Mouse (Mus musculus): ENCODE data around the gene Klhl6.
"Not testable (repeated sequence)": the region's sequence is repeated elsewhere in the genome, so short reads cannot be mapped to it uniquely, and the experiment has no call there.

The Klhl6 gene

GRCm38 (mm10) chr16:19982537-19983257 lies at the start of gene Klhl6:
Klhl6 (minus strand) TSS chr16:19983037.
- no peak for DNase-seq

- not testable (repeated sequence) for DNase-seq
Observed at GRCm38 (mm10) chr16:20027241-20027640, 44.4 kb upstream of the Klhl6 start.

DNA sequence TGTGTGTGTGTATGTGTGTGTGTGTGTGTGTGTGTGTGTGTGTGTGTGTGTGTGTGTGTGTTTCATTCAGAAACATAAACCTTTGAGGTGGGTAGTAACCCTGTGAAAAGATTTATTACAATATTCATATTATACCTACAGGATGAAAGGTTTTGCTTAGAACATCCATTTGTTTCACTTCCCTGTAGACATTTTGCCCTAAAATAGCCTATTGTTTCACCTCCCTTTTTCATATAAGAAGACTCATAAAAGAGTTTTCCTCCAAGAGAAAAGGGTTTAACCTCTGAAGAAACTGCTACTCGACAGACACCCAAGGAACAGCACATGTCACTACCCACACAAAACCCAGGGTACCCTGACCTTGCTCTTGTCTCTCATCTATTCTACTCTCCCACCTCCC lies 40.0 kb upstream of the Klhl6 start:
- DNase-seq = no peak

GRCm38 (mm10) chr16:20021848-20022247 lies 39.0 kb upstream of the Klhl6 start:
- DNase-seq = no peak

DNA sequence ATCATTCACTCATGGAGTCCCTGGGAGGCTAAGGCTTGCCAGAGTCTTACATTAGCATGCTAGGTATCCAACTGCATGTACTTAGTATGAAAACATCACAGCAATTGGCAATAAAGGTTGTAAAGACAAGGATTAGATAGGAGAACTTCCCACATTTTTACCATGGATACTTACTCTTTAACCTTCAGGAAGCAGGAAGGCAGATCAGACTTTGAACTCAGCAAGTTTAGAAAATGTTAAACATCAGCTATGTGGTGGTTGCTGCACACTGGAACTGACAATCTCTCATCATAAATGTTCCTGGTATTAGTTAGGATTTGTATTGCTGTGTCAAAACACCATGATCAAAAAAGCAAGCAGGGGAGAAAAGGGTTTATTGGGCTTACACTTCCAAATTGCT lies 29.8 kb upstream of the Klhl6 start:
- no peak for DNase-seq

GRCm38 (mm10) chr16:20006066-20006465 lies 23.2 kb upstream of the Klhl6 start:
- no peak for DNase-seq

DNA sequence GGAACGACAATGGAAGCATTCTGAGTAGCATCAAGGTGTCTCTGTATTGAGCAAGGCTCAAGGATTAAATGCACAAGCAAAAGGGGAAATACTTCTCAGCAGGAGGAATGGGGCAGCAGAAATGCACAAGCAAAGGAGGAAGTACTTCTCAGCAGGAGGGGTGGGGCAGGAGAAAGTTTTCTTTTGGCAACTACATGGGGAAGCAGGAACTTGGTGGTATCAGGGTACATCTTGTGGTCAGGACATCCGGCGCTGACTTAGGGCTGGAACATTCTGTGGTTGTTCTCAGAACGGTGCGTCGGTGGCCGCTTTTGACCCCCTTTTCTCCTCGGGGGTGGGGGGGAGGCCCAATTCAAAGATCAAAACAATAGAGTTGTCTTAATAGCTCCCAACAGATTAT lies 17.4 kb upstream of the Klhl6 start:
- not testable (repeated sequence) for DNase-seq

- DNase-seq = no peak
Observed at GRCm38 (mm10) chr16:19997616-19998015, 14.8 kb upstream of the Klhl6 start.

GRCm38 (mm10) chr16:19996913-19997312 lies 14.1 kb upstream of the Klhl6 start:
- not testable (repeated sequence) for DNase-seq

- no peak for DNase-seq
Observed at GRCm38 (mm10) chr16:19995818-19996217, 13.0 kb upstream of the Klhl6 start.

DNA sequence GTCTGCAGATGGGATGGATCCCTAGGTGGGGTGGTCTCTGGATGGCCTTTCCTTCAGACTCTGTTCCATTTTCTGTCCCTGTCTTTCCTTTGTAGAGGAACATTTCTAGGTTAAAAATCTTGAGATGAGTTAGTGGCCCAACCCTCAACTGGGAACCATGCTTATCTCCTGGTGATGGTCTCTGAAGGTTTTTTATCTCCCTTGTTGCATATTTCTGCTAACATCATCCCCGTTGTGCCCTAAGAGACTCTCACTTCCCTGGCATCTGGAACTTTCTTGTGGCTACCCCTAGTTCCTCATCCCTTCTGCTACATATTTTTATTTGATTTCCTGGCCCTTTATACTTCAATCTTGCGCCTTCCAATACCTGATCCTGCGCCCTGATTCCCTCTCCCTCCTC lies 10.4 kb upstream of the Klhl6 start:
- DNase-seq = no peak

DNA sequence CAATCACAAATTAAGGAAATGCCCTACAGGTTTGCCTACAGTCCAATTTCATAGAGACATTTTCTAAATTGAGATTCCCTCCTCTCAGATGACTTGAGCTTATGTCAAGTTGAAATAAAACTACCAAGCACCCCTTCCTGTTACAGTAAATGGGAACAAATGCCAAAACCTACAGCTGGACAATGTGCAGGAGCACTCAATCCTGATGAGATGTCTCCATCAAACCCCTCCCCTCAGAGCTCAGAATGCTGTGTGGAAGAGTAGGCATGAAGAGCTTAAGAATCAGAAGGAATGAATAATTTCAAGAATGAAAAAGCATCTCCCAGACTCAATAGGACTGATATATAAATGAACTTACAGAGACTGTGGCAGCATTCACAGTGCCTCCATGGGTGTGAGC lies 7.7 kb upstream of the Klhl6 start:
- DNase-seq = no peak

GRCm38 (mm10) chr16:19987589-19987988 lies 4.8 kb upstream of the Klhl6 start:
- no peak for DNase-seq

DNA sequence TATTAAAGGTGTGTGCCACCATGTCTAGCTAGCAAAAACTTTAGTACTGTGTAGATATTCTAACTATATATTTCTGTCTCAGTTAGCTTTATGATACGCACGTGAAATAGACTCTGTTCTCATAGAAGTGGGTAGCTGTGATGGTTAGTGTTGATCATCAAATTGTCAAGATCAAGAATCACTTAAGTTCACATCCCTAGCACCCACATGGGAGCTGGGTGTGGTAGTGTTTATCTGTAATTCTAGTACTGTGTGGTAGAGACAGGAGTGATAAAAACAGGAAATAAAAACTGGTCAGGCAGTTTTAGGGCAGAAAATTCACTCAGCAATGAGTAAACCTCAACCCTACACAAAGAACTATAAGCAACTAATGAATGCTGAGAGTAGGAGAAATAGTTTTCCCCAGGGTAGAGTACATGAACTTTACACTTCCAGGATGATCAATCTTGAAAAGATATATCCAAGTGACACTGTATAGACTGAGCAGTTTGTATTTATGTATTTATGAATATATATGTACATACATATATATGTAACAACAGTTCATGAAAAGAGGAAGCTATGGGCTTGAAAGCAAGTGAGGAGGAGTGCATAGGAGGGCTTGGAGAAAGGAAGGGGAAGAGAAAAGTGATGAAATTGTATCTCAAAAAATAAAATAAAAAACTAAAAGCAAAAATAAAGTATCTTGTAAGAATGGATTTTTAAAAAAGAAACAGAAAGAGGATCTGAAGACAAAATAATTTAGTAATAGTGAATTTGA lies 2.2 kb upstream of the Klhl6 start:
- no peak for DNase-seq

GRCm38 (mm10) chr16:19983559-19983958 lies 722 bp upstream of the Klhl6 start:
- DNase-seq = no peak

- no peak for DNase-seq
Observed at GRCm38 (mm10) chr16:19981684-19982083, 1.2 kb downstream of the Klhl6 start.

GRCm38 (mm10) chr16:19981006-19981405 lies 1.8 kb downstream of the Klhl6 start:
- no peak for DNase-seq

DNA sequence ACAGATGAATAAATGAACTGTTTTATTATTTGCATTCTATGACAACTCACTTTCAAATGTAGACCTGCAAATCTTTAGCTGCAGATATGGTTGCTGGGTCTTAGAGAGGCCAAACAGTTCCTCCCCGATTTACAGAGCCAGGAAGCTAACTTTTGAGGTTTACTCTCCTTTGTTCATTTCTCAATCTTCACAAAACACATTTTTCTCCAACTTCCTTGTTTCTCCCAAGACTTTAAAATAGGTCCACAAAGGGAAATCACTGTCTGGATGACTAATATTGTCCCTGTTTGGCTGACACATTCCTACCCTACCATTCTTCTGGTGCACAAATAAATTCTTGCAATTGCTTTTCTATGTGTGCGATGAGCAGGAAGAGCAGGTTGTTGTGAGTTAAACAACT lies 3.1 kb downstream of the Klhl6 start:
- DNase-seq = no peak

GRCm38 (mm10) chr16:19977282-19977681 lies 5.6 kb downstream of the Klhl6 start:
- no peak for DNase-seq

GRCm38 (mm10) chr16:19976825-19977224 lies 6.0 kb downstream of the Klhl6 start:
- no peak for DNase-seq

DNA sequence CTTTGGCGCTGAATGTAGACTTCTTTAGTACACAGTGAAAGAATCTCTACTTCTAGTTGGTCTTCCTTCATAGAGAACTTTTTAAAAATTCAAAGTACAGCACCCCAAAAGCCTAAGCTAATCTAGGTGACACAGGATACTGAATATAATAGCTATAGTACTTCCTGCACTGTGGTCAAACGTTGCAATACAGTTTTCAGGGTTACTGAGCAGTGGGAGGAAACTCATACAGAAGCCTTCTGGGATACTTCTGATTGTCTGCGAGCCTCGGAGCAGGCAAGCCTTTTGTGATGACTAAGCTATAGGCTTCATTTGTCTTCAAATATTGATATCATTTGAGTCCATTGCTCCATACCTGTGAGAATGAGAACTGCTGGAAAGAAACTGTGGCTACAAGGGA lies 7.4 kb downstream of the Klhl6 start:
- no peak for DNase-seq

- no peak for DNase-seq
Observed at GRCm38 (mm10) chr16:19973480-19973879, 9.4 kb downstream of the Klhl6 start.

DNA sequence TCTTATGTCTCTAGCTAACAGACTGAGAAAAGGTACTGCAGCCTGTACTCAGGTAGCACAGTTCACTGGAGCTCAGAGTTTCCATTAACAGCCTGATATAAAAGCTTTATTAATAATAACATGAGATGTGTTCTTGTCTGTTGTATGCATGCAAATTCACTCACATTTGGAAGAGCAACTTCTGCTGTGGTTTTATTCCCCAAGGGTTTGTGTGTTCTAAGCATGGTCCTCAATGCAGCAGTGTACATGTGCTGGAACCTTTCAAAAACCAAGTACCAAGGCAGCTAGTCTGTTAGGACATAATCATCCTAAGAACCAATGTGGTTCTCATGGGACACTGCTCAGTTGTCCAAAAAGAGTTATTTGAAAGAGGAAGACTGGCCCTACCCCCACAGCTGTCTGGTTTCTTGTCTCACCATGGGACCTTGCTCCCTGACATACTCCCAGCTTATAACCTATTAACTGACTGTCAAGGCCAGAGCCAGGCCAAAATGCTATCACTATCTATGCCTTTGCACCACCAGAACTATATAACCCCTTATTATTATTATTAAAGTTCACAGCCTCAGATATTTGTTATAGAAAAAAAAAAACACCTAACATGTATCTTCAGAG lies 10.0 kb downstream of the Klhl6 start:
- no peak for DNase-seq

DNA sequence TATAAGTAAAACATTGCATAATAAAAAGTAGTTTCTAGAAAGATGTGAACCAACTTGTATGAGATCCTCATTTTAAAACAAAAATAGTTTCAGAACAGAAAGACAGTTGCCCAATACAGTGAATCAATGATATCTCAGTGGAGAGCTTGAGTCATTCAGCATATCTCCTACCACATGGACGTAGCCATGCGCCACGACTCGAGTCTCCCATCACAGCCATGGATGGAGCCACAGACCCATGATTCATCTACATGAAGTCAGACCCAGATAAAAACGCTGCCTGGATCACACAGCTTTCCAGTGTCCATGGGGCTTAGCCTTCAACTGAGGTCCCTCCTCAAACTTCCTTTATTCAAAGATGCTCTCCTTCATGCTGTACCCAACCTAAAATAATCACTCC lies 13.3 kb downstream of the Klhl6 start:
- no peak for DNase-seq

Measured in cerebellum, postnatal 36 days (tissue).